Comparison of ENCODE assay signal across 8 mouse cellular contexts in the genomic region with DNA sequence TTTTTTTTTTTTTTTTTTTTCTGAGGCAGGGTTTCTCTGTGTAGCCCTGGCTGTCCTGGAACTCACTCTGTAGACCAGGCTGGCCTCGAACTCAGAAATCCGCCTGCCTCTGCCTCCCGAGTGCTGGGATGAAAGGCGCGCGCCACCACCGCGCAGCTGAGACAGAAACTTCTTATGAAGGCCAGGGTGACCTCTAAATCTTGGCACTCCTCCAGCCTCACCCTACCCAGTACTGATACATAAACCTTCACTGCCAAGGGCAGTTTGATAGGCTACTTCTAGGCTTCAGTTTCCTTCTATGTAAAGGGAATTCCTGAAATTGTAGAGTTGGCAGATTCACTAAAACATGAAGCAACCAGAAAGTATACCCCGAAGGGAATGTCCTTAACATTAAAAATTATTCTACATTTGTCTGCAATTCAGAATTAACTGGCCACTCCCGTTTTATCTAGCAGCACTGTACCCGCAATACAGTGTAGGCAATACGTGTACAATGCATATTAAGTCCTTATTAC. TPM values are rescaled to one million over a fixed set of nuclear protein-coding genes. Genes with fewer than 3 reads are reported as not detected.
DNase-seq lines count a peak whose midpoint lies in the region; ATAC-seq and TF ChIP-seq lines count a peak whose summit lies in the region.

No protein-coding gene starts in this region.

- no peak for TF ChIP-seq POLR2A in ES-Bruce4 (IDR thresholded peaks at IDR 0.05; ENCODE audit: insufficient read depth, low read length)

- H3K4me1 ChIP-seq in ES-Bruce4 (ENCODE audit: control insufficient read depth, insufficient read depth, low read length): peaks cover 2% of the 10 kb centered on the region
- no peaks in the 10 kb centered on the region for H3K4me1 ChIP-seq in forebrain, embryonic 11.5 days (replicated peaks; ENCODE audit: control insufficient read depth, insufficient read depth, low read length)
- peaks cover 9% of the 10 kb centered on the region for H3K4me1 ChIP-seq in kidney, embryonic 15.5 days

- no peaks in the 10 kb centered on the region for H3K27me3 ChIP-seq in ES-Bruce4 (ENCODE audit: control insufficient read depth, insufficient read depth, low read length, poor library complexity, severe bottlenecking)
- no peaks in the 10 kb centered on the region for H3K27me3 ChIP-seq in forebrain, embryonic 11.5 days (ENCODE audit: control insufficient read depth, insufficient read depth, low read length)
- no peaks in the 10 kb centered on the region for H3K27me3 ChIP-seq in kidney, embryonic 15.5 days

- H3K9ac ChIP-seq in ES-Bruce4 (ENCODE audit: low read depth, poor library complexity, severe bottlenecking): peak overlapping the region; percentile 70
- H3K9ac ChIP-seq in forebrain, embryonic 11.5 days (ENCODE audit: low read length): no peak overlapping the region; the same call in 1 of the 2 replicates
- H3K9ac ChIP-seq in kidney, embryonic 15.5 days: no peak overlapping the region

- no peaks in the 10 kb centered on the region for H3K36me3 ChIP-seq in ES-Bruce4 (ENCODE audit: control insufficient read depth, insufficient read depth, low read length, poor library complexity, severe bottlenecking)
- H3K36me3 ChIP-seq in forebrain, embryonic 11.5 days (ENCODE audit: control insufficient read depth, insufficient read depth, low read length): no peaks in the 10 kb centered on the region
- H3K36me3 ChIP-seq in kidney, embryonic 15.5 days: no peaks in the 10 kb centered on the region

- no peaks in the 10 kb centered on the region for H3K9me3 ChIP-seq in ES-Bruce4 (replicated peaks; ENCODE audit: control insufficient read depth, insufficient read depth, low read length, poor library complexity, severe bottlenecking)
- H3K9me3 ChIP-seq in forebrain, embryonic 11.5 days (ENCODE audit: control insufficient read depth, low read length): no peaks in the 10 kb centered on the region
- no peaks in the 10 kb centered on the region; the same call in 1 of the 2 replicates for H3K9me3 ChIP-seq in kidney, embryonic 15.5 days (replicated peaks)

- no peak overlapping the region for H3K4me3 ChIP-seq in ES-Bruce4 (ENCODE audit: low read depth, low read length)
- peak overlapping the region; percentile 85 for H3K4me3 ChIP-seq in forebrain, embryonic 11.5 days (ENCODE audit: low read depth, low read length)
- peak overlapping the region; percentile 97 for H3K4me3 ChIP-seq in kidney, embryonic 15.5 days (replicated peaks)

- TF ChIP-seq CTCF in ES-Bruce4 (IDR thresholded peaks at IDR 0.05; ENCODE audit: low read depth, low read length): no peak

- no peak overlapping the region for H3K27ac ChIP-seq in ES-Bruce4 (ENCODE audit: insufficient read depth, low read length)
- H3K27ac ChIP-seq in forebrain, embryonic 11.5 days (ENCODE audit: low read depth, low read length): peak overlapping the region; percentile 59; the same call in 1 of the 2 replicates
- H3K27ac ChIP-seq in kidney, embryonic 15.5 days: peak overlapping the region; percentile 91

- no peak for ATAC-seq in forebrain, embryonic 11.5 days (replicated peaks; ENCODE audit: low FRiP score)
- no peak for ATAC-seq in kidney, embryonic 15.5 days (replicated peaks; ENCODE audit: low FRiP score)

- 80% methylated on average over 11 of the region's 12 CpGs for WGBS in forebrain, embryonic 11.5 days
- 86% methylated on average over 12 of the region's 12 CpGs for WGBS in kidney, embryonic 15.5 days

- peak; percentile 4 for DNase-seq in heart, adult 8-10 months (ENCODE audit: low spot score)
- no peak for DNase-seq in heart, adult 11 months
- DNase-seq in forebrain, embryonic 11.5 days (ENCODE audit: low spot score): no peak
- peak; percentile 30 for DNase-seq in naive thymus-derived CD4-positive, alpha-beta T cell, adult 2 months (ENCODE audit: low read depth)
- DNase-seq in gastrocnemius, postnatal 36 days: no peak
- DNase-seq in spleen, postnatal 14 days (ENCODE audit: low spot score in 2 of 2): no peak

- peak overlapping the region; percentile 80 for H3K4me2 ChIP-seq in forebrain, embryonic 11.5 days (ENCODE audit: low read depth, low read length, severe bottlenecking)
- H3K4me2 ChIP-seq in kidney, embryonic 15.5 days: peak overlapping the region; percentile 75

- no peak for TF ChIP-seq EP300 in ES-Bruce4 (IDR thresholded peaks at IDR 0.05; ENCODE audit: insufficient read depth, low read depth, low read length)

- intact Hi-C loops in gastrocnemius, postnatal 36 days (cut with DNase I): loop anchor here (5.0 kb wide), 2 partner anchors 68 to 107 kb away; no protein-coding TSS in a partner anchor

RNA-seq across cellular contexts. Expression of gene Foxn2, which starts 0.9 kb away (rescaled TPM):
- 1 to 10 TPM; 6.7 to 7.8 (median 6.9) TPM for total RNA-seq in heart, adult 8-10 months (2022)
- 35.4 and 40.9 TPM in 2 replicates for polyA plus RNA-seq in ES-Bruce4 (2011; ENCODE audit: insufficient read depth, insufficient read length, low read depth, missing spikeins)
- 7.1 and 9.5 TPM in 2 replicates for polyA plus RNA-seq in forebrain, embryonic 11.5 days (2014; fragmentation: Nextera tagmentation; extraction: Ambion mirVana)
- 14.6 and 15.8 TPM in 2 replicates for polyA plus RNA-seq in kidney, embryonic 15.5 days (2015; fragmentation: Nextera tagmentation; extraction: Ambion mirVana)
- total RNA-seq in gastrocnemius, postnatal 36 days (2021): 10 to 100 TPM in 1 of 2 experiments, 1 to 10 TPM in 1; 8.8 to 13.4 TPM

Comparison
In these comparisons a context has a peak if more than half of its experiments do, and no peak if none do; other contexts are left out.
1. DNase-seq: peak in heart, adult 8-10 months (single experiment) and naive thymus-derived CD4-positive, alpha-beta T cell, adult 2 months (single experiment); none in heart, adult 11 months (single experiment), forebrain, embryonic 11.5 days (single experiment), gastrocnemius, postnatal 36 days (0 of 2) and spleen, postnatal 14 days (0 of 2).